ENCODE assay signal across 15 mouse cellular contexts in genomic region chr2:131223569-131223968, GRCm38 (mm10). TPM values are rescaled to one million over a fixed set of nuclear protein-coding genes. Genes with fewer than 3 reads are reported as not detected.
DNase-seq lines count a peak whose midpoint lies in the region; ATAC-seq and TF ChIP-seq lines count a peak whose summit lies in the region.
"Had no signal": no experiment of that assay in that cellular context is flagged by ENCODE, and none has a peak within 500 bp of the region (broad histone marks: within the 10 kb centered on the region; RNA-seq: fewer than 3 reads in every experiment).

No protein-coding gene starts in this region.

- whole genome bisulfite sequencing in liver, embryonic 14.5 days (ENCODE audit: insufficient replicate concordance) = 22% methylated on average over 1 of the region's 1 CpGs

- peak; percentile 99 for ATAC-seq in liver, embryonic 14.5 days (ENCODE audit: insufficient read depth)

- peak overlapping the region; percentile 63 for H3K9ac ChIP-seq in liver, embryonic 14.5 days (replicated peaks)
- H3K9ac ChIP-seq: neural tube, embryonic 15.5 days had no signal

- TF ChIP-seq CTCF in liver, embryonic 14.5 days (IDR thresholded peaks at IDR 0.05; ENCODE audit: low read depth) = no peak

- H3K9me3 ChIP-seq in liver, embryonic 14.5 days (ENCODE audit: control insufficient read depth, low read length) = no peaks in the 10 kb centered on the region
- H3K9me3 ChIP-seq: neural tube, embryonic 15.5 days had no signal

- no peaks in the 10 kb centered on the region for H3K27me3 ChIP-seq in liver, embryonic 14.5 days (ENCODE audit: control insufficient read depth, insufficient read depth, low read length)
- H3K27me3 ChIP-seq: neural tube, embryonic 15.5 days had no signal

- H3K27ac ChIP-seq in liver, embryonic 14.5 days = peak overlapping the region; percentile 91
- H3K27ac ChIP-seq: layer of hippocampus, adult 2 months; neural tube, embryonic 15.5 days had no signal

- H3K4me1 ChIP-seq in liver, embryonic 14.5 days (replicated peaks; ENCODE audit: control insufficient read depth in 2 of 2, insufficient read depth in 2 of 2, low read length in 1 of 2) = peaks cover 39 to 49% of the 10 kb centered on the region in 2 experiments
- H3K4me1 ChIP-seq: neural tube, embryonic 15.5 days had no signal

- peak overlapping the region; percentile 49 for H3K4me2 ChIP-seq in liver, embryonic 14.5 days (ENCODE audit: low read depth)
- H3K4me2 ChIP-seq: neural tube, embryonic 15.5 days had no signal

- peak; percentile 96 for TF ChIP-seq EP300 in liver, embryonic 14.5 days (IDR thresholded peaks at IDR 0.05; ENCODE audit: low read depth)

- no peak overlapping the region for H3K4me3 ChIP-seq in liver, embryonic 14.5 days (ENCODE audit: insufficient read depth in 1 of 2, low read depth in 2 of 2, low read length in 2 of 2)
- H3K4me3 ChIP-seq: layer of hippocampus, adult 2 months; neural tube, embryonic 15.5 days had no signal

- no peaks in the 10 kb centered on the region for H3K36me3 ChIP-seq in liver, embryonic 14.5 days (replicated peaks; ENCODE audit: control insufficient read depth, insufficient read depth, low read depth)
- H3K36me3 ChIP-seq: neural tube, embryonic 15.5 days had no signal

- DNase-seq in adrenal gland, adult 2 months = peak; percentile 43
- DNase-seq in adrenal gland, postnatal 4 days (ENCODE audit: low spot score in 2 of 2) = no peak
- DNase-seq in spleen, adult 12 weeks (ENCODE audit: low spot score) = peak; percentile 48
- no peak for DNase-seq in spleen, adult 18-20 months
- DNase-seq in liver, embryonic 14.5 days (ENCODE audit: low read depth in 3 of 3, low spot score in 3 of 3) = peak; percentile 83 to 88 (median 86)
- peak; percentile 43 for DNase-seq in yolk sac, embryonic 10.5 days (ENCODE audit: low spot score)
- DNase-seq in layer of hippocampus, postnatal 14 days (ENCODE audit: low spot score in 2 of 2) = no peak
- no peak for DNase-seq in cerebellum, adult 11 months
- DNase-seq: cerebellum, adult 8-10 months; heart, postnatal 4 days; kidney, adult 2 months; lung, postnatal 14 days; right cerebral cortex, postnatal 25 days had no signal

RNA-seq across cellular contexts. Expression of gene Mavs, which starts 10.3 kb away (rescaled TPM):
- 10 to 100 TPM; 46.2 to 48.8 TPM for total RNA-seq in adrenal gland, adult 2 months (2021)
- 81.8 and 89.7 TPM in 2 replicates for polyA plus RNA-seq in adrenal gland, adult 2 months (2012; rRNA removed)
- 10 to 100 TPM; 33.9 to 35.8 TPM for total RNA-seq in adrenal gland, postnatal 4 days (2021)
- 25.9 and 31.5 TPM in 2 replicates for polyA plus RNA-seq in liver, embryonic 14.5 days (2012; rRNA removed)
- 25.9 and 27.4 TPM in 2 replicates for polyA plus RNA-seq in liver, embryonic 14.5 days (2014; fragmentation: Nextera tagmentation; extraction: Ambion mirVana)
- 1 to 10 TPM; 8.4 to 9.9 TPM for total RNA-seq in layer of hippocampus, postnatal 14 days (2021)

RNA-seq across cellular contexts. Expression of gene Ap5s1, which starts 16.7 kb away (rescaled TPM):
- total RNA-seq in adrenal gland, adult 2 months (2021) = 10 to 100 TPM; 13.7 to 20.2 TPM
- polyA plus RNA-seq in adrenal gland, adult 2 months (2012; rRNA removed) = 89.8 and 91.7 TPM in 2 replicates
- 10 to 100 TPM; 23.9 to 24.8 TPM for total RNA-seq in adrenal gland, postnatal 4 days (2021)
- polyA plus RNA-seq in liver, embryonic 14.5 days (2012; rRNA removed) = 19.5 and 20.0 TPM in 2 replicates
- 13.1 and 17.0 TPM in 2 replicates for polyA plus RNA-seq in liver, embryonic 14.5 days (2014; fragmentation: Nextera tagmentation; extraction: Ambion mirVana)
- 10 to 100 TPM; 25.4 to 26.2 TPM for total RNA-seq in layer of hippocampus, postnatal 14 days (2021)

RNA-seq across cellular contexts. Expression of gene Spef1, which starts 36.5 kb away (rescaled TPM):
- 1 to 10 TPM; 4.3 to 5.4 TPM for total RNA-seq in adrenal gland, adult 2 months (2021)
- polyA plus RNA-seq in adrenal gland, adult 2 months (2012; rRNA removed) = 4.8 and 5.3 TPM in 2 replicates
- 1 to 10 TPM; 5.8 to 6.7 TPM for total RNA-seq in adrenal gland, postnatal 4 days (2021)
- polyA plus RNA-seq in liver, embryonic 14.5 days (2012; rRNA removed) = 2.2 TPM in 2 replicates
- polyA plus RNA-seq in liver, embryonic 14.5 days (2014; fragmentation: Nextera tagmentation; extraction: Ambion mirVana) = 1.3 and 1.4 TPM in 2 replicates
- 10 to 100 TPM; 16.2 to 18.0 TPM for total RNA-seq in layer of hippocampus, postnatal 14 days (2021)

RNA-seq across cellular contexts. Expression of gene Cdc25b, which starts 36.8 kb away (rescaled TPM):
- total RNA-seq in adrenal gland, adult 2 months (2021) = 1 to 10 TPM; 3.4 to 5.5 TPM
- polyA plus RNA-seq in adrenal gland, adult 2 months (2012; rRNA removed) = 7.7 and 9.7 TPM in 2 replicates
- 10 to 100 TPM; 28.8 to 40.0 TPM for total RNA-seq in adrenal gland, postnatal 4 days (2021)
- 156 and 166 TPM in 2 replicates for polyA plus RNA-seq in liver, embryonic 14.5 days (2012; rRNA removed)
- polyA plus RNA-seq in liver, embryonic 14.5 days (2014; fragmentation: Nextera tagmentation; extraction: Ambion mirVana) = 184 and 209 TPM in 2 replicates
- total RNA-seq in layer of hippocampus, postnatal 14 days (2021) = 10 to 100 TPM; 17.3 to 20.8 TPM

RNA-seq across cellular contexts. Expression of gene Pank2, which starts 38.7 kb away (rescaled TPM):
- 10 to 100 TPM; 51.7 to 55.2 TPM for total RNA-seq in adrenal gland, adult 2 months (2021)
- 9.8 and 10.7 TPM in 2 replicates for polyA plus RNA-seq in adrenal gland, adult 2 months (2012; rRNA removed)
- total RNA-seq in adrenal gland, postnatal 4 days (2021) = 10 to 100 TPM; 60.4 to 69.5 TPM
- polyA plus RNA-seq in liver, embryonic 14.5 days (2012; rRNA removed) = 9.5 and 14.3 TPM in 2 replicates
- polyA plus RNA-seq in liver, embryonic 14.5 days (2014; fragmentation: Nextera tagmentation; extraction: Ambion mirVana) = 24.3 and 26.9 TPM in 2 replicates
- 10 to 100 TPM; 58.3 to 60.1 TPM for total RNA-seq in layer of hippocampus, postnatal 14 days (2021)

Comparison
In these comparisons a context has a peak if more than half of its experiments do, and no peak if none do; other contexts are left out.
1. DNase-seq: peak in adrenal gland, adult 2 months (single experiment), spleen, adult 12 weeks (single experiment), liver, embryonic 14.5 days (3 of 3) and yolk sac, embryonic 10.5 days (single experiment); none in adrenal gland, postnatal 4 days (0 of 2), spleen, adult 18-20 months (0 of 2), layer of hippocampus, postnatal 14 days (0 of 2) and cerebellum, adult 11 months (single experiment).